Mouse (Mus musculus): ENCODE measurements around the gene Shc2. TPM values are rescaled to one million over a fixed set of nuclear protein-coding genes. Genes with fewer than 3 reads are reported as not detected.

Shc2 gene
- polyA plus RNA-seq (2016; fragmentation: Nextera tagmentation; extraction: Ambion mirVana) = 22.8 and 23.3 TPM in 2 replicates

DNA sequence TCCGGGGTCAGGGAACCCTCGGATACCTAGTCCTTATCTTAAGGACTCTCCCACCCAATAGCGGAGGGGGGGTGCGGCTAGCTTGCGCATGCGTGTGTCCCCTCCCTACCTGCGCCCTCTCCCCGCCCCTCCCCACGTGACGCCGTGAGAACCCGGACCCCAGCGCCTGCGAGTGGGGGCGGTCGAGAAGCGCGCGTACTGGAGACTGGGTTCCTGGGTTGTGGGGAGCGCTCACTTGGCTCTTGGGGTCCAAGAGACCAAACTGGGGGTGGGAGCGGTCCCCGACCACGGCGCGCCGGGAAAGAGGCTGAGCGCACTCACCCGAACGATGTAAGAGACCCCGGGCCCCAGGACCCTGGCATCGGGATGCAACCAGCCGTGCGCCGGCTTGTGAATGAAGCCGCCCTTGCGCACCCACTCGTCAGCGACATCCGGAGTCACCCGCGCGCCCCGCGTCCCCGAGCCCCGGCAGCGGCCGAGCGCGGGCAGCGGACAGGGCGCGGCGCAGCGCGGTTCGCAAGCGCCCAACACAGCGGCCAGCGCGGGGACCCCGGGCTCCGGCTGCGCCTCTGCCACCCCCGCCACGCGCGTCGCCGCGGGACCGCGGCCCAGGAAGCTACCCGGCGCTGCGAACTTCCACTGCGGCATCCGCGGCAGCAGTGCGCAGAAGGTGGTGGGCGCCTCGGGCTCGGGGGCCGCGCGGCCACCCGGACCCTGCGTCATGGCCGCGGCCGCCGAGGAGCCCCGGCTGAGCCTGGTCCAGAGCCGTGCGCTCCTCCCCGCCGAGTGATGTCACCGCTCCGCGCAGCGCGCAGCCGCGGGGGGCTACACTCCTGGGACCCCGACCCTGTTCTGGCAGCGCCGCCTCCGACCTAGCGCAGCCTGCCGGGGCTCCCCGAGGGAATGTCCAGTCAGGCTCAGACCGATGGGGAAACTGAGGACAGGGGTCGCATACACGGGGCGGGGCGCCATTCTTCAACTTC lies at the start of gene Shc2:
Gene Shc2, minus strand, starts transcription at position 791 of the 983 bp plus-strand sequence.
- peak within 1 kb of the TSS; percentile 81 for H3K9ac ChIP-seq (replicated peaks)
- WGBS = under 1% methylated on average over 94 of the region's 116 CpGs
- peaks cover 46% of the 10 kb centered on the region for H3K27me3 ChIP-seq
- no peaks in the 10 kb centered on the region for H3K36me3 ChIP-seq
- peaks cover 21% of the 10 kb centered on the region; the same call in 1 of the 2 replicates for H3K4me1 ChIP-seq
- peak within 1 kb of the TSS; percentile 65 for H3K4me3 ChIP-seq
- ATAC-seq (ENCODE audit: low FRiP score, low read depth) = peak; percentile 91
- H3K9me3 ChIP-seq = no peaks in the 10 kb centered on the region
- H3K27ac ChIP-seq (replicated peaks) = peak within 1 kb of the TSS; percentile 88
- peak within 1 kb of the TSS; percentile 81 for H3K4me2 ChIP-seq (replicated peaks)

- Histone ChIP-seq H3K9ac (replicated peaks) (no peak overlapping the region), H3K9me3 (peaks cover 6% of the 10 kb centered on the region; the same call in 1 of the 2 replicates), H3K4me3 (no peak overlapping the region), H3K27ac (replicated peaks) (no peak overlapping the region), H3K27me3 (no peaks in the 10 kb centered on the region), H3K4me2 (replicated peaks) (no peak overlapping the region), H3K36me3 (peaks cover 55% of the 10 kb centered on the region), H3K4me1 (peaks cover 17% of the 10 kb centered on the region)
- no peak for ATAC-seq (ENCODE audit: low FRiP score, low read depth)
- WGBS = 97% methylated on average over 6 of the region's 6 CpGs
These were observed 49.8 kb upstream of the Shc2 start for GRCm38 (mm10) chr10:79687513-79687912.

DNA sequence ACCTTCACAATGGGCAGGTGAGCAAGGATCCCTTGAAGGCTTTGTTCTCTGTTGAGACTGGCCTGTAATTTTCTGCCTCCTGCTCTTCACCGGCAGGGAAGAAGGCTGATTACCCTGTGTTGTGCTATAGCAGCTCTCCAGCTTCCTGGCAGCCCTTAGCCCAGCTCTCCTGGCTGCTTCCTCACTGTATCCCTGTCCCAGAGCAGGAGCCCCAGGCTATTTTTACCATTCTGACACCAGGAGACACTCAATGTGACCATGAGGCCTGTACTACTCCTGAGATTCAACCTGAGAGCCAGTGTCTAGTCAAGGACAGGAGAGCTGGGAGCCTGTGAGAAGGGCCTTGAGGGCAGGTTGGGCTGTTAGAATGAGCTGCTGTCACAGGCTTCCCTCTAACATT lies 49.0 kb upstream of the Shc2 start:
- no peak overlapping the region for H3K27ac ChIP-seq (replicated peaks)
- no peak overlapping the region for H3K9ac ChIP-seq (replicated peaks)
- H3K4me2 ChIP-seq (replicated peaks) = no peak overlapping the region
- WGBS = 85% methylated on average over 1 of the region's 1 CpGs
- H3K9me3 ChIP-seq = no peaks in the 10 kb centered on the region
- no peaks in the 10 kb centered on the region for H3K27me3 ChIP-seq
- H3K36me3 ChIP-seq = peaks cover 55% of the 10 kb centered on the region
- H3K4me3 ChIP-seq = no peak overlapping the region
- H3K4me1 ChIP-seq = peaks cover 17% of the 10 kb centered on the region
- ATAC-seq (ENCODE audit: low FRiP score, low read depth) = no peak

DNA sequence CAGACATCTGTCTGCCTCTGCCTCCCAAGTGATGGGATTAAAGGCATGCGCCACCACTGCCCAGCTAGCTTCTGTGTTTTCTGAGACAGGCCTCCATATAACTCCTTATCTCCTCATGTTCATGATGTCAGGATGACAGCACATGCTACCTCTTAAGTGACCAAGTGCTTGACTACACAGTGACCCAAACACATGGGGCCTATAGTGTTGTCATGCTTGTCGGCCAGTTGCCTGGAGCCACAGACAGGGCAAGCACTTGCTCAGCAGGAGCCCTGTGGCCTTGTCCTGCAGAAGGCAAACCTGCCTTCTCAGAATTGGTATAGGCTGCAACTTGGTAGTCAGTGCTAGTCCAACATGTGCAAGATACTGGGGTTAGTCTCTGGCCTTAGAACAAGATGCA lies 48.5 kb upstream of the Shc2 start:
- no peaks in the 10 kb centered on the region for H3K27me3 ChIP-seq
- no peak overlapping the region for H3K27ac ChIP-seq (replicated peaks)
- no peak overlapping the region for H3K9ac ChIP-seq (replicated peaks)
- H3K4me1 ChIP-seq = peaks cover 18% of the 10 kb centered on the region
- no peak overlapping the region for H3K4me2 ChIP-seq (replicated peaks)
- H3K9me3 ChIP-seq = no peaks in the 10 kb centered on the region
- 93% methylated on average over 2 of the region's 2 CpGs for WGBS
- H3K36me3 ChIP-seq = peaks cover 55% of the 10 kb centered on the region
- ATAC-seq (ENCODE audit: low FRiP score, low read depth) = no peak
- no peak overlapping the region for H3K4me3 ChIP-seq

DNA sequence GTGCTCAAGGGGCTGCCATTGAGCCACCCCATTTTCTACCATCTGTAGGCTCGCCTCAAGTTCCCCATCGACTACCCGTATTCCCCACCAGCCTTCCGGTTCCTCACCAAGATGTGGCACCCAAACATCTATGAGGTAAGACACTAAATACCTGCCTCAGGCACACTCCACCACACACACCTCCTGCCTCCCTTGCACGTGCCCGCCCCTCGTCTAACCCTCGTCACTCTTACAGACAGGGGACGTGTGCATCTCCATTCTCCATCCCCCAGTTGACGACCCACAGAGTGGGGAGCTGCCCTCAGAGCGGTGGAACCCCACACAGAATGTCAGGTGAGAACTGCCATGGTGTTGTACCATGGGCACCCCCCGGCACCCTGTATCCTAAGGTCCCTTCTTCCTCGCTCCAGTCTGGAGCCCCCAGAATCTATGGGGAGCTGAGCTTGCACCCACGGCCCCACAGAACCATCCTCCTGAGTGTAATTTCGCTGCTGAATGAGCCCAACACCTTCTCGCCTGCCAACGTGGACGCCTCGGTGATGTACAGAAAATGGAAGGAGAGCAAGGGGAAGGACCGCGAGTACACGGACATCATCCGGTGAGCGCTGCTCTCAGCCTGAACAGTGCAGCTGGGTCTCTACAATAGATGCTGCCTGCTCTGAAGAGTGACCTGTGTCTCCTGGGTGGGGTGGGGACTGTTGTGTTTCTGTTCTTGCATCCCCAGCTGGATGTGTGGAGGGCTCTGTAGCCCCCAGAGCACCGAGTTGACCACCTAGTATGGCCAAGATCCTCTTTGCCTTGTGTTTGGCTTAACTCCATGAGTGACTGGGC lies 47.3 kb upstream of the Shc2 start:
- no peak for ATAC-seq (ENCODE audit: low FRiP score, low read depth)
- Histone ChIP-seq H3K4me2 (replicated peaks) (no peak overlapping the region), H3K9me3 (no peaks in the 10 kb centered on the region), H3K27me3 (0 out of 2 replicates have a peak, but pooled peaks cover 3% of the 10 kb centered on the region), H3K36me3 (peaks cover 55% of the 10 kb centered on the region), H3K27ac (replicated peaks) (no peak overlapping the region), H3K9ac (replicated peaks) (no peak overlapping the region), H3K4me1 (peaks cover 23% of the 10 kb centered on the region), H3K4me3 (0 out of 2 replicates have a peak overlapping the region, but pooled peaks have one; percentile 1)
- 91% methylated on average over 25 of the region's 25 CpGs for WGBS

DNA sequence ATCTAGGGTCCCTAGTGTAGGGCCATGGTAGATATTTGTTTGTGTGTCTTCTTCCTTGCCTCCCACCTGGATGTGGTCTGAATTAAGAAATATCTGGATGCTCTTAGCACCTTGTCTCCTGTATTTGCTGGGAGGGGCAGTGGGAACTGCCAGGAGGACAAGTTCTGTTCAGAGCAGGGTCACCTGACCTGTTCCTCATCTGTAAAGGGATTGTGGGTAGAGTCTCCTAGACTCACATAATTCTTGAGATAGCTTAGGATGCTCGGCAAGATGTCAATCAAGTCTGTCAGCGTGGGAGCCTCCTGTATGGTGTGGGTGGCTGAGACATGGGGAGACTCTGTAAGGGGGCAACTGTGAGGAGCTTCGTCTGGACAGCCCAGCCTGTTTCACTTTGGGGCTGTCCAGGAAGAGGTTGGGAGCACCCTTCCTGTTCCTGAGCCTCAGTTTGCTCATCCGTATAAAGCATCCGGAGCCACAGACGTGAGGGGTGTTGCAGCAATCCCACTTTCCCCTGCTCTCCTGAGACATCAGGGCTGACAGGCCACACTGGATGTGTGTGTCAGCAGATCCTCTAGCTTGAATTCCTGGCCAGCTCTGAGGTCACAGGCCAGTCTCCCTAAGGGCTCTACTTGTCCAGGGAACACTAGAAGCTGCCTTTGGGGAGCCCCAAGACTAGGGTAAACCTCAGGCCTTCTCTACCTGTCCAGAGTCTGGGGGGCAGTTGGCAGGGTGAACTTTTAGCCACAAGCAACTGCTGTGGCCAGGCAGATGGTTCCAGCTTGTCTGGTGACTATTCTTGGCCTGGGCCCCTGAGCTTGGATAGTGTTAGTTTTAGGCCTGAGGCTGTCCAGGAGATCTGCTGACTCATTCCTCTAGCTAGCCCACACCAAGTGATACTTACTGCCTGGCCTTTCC lies 46.3 kb upstream of the Shc2 start:
- Histone ChIP-seq H3K36me3 (peaks cover 50% of the 10 kb centered on the region), H3K27me3 (peaks cover 3% of the 10 kb centered on the region; the same call in 1 of the 2 replicates), H3K9ac (replicated peaks) (peak overlapping the region; percentile 87; the same call in 1 of the 2 replicates), H3K4me3 (peak overlapping the region; percentile 92), H3K9me3 (no peaks in the 10 kb centered on the region), H3K4me1 (peaks cover 23% of the 10 kb centered on the region), H3K4me2 (replicated peaks) (peak overlapping the region; percentile 83), H3K27ac (replicated peaks) (no peak overlapping the region)
- 87% methylated on average over 6 of the region's 6 CpGs for WGBS
- ATAC-seq (ENCODE audit: low FRiP score, low read depth) = no peak

- H3K27me3 ChIP-seq = peaks cover 3% of the 10 kb centered on the region; the same call in 1 of the 2 replicates
- peak overlapping the region; percentile 83 for H3K4me2 ChIP-seq (replicated peaks)
- H3K36me3 ChIP-seq = peaks cover 40% of the 10 kb centered on the region
- H3K9me3 ChIP-seq = no peaks in the 10 kb centered on the region
- H3K4me1 ChIP-seq = peaks cover 23% of the 10 kb centered on the region
- H3K27ac ChIP-seq (replicated peaks) = no peak overlapping the region
- WGBS = 7% methylated on average over 10 of the region's 10 CpGs
- H3K9ac ChIP-seq (replicated peaks) = peak overlapping the region; percentile 87
- ATAC-seq (ENCODE audit: low FRiP score, low read depth) = no peak
- peak overlapping the region; percentile 92 for H3K4me3 ChIP-seq
These were observed 45.3 kb upstream of the Shc2 start for GRCm38 (mm10) chr10:79682916-79683582.

DNA sequence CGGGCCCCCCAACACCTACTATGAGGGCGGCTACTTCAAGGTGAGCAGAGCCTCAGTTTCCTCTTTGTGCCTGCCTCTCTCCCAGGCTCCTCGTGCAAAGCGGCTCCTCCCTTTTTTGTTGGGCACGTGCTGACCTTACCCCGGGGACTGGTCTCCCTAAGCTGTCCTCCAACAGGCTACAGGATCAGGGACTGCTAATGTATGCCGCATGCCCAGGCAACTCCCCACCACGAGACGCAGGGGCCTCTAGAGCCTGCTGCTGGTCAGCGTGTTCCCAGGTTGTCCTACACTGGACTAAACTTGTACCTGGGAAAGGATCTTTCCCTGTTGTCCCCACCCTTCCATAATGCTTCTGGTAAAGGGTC lies 44.8 kb upstream of the Shc2 start:
- 0% methylated on average over 10 of the region's 10 CpGs for WGBS
- H3K4me2 ChIP-seq (replicated peaks) = peak overlapping the region; percentile 83
- H3K36me3 ChIP-seq = peaks cover 35% of the 10 kb centered on the region
- peak overlapping the region; percentile 92 for H3K4me3 ChIP-seq
- peak; percentile 2 for ATAC-seq (ENCODE audit: low FRiP score, low read depth)
- H3K9ac ChIP-seq (replicated peaks) = peak overlapping the region; percentile 87
- H3K27me3 ChIP-seq = peaks cover 3% of the 10 kb centered on the region; the same call in 1 of the 2 replicates
- H3K4me1 ChIP-seq = peaks cover 23% of the 10 kb centered on the region
- H3K9me3 ChIP-seq = no peaks in the 10 kb centered on the region
- peak overlapping the region; percentile 83 for H3K27ac ChIP-seq (replicated peaks)

GRCm38 (mm10) chr10:79681591-79682245 lies 44.0 kb upstream of the Shc2 start, which contains the start of gene Cdc34:
Gene Cdc34 (plus strand): TSS chr10:79682195.
- H3K9ac ChIP-seq (replicated peaks) = peak within 1 kb of the TSS; percentile 87
- under 1% methylated on average over 75 of the region's 84 CpGs for WGBS
- ATAC-seq (ENCODE audit: low FRiP score, low read depth) = peak; percentile 93

More at GRCm38 (mm10) chr10:79681591-79682245, 44.0 kb upstream of the Shc2 start, which contains the start of gene Cdc34:
- Histone ChIP-seq H3K27ac (replicated peaks) (peak within 1 kb of the TSS; percentile 83), H3K4me3 (peak within 1 kb of the TSS; percentile 92), H3K4me1 (peaks cover 23% of the 10 kb centered on the region), H3K9me3 (no peaks in the 10 kb centered on the region), H3K36me3 (peaks cover 30% of the 10 kb centered on the region), H3K27me3 (peaks cover 3% of the 10 kb centered on the region; the same call in 1 of the 2 replicates), H3K4me2 (replicated peaks) (peak within 1 kb of the TSS; percentile 83)
